In genomic region chr1:180420496-180421164, GRCm38 (mm10) we compare ENCODE assay signal across 10 mouse cellular contexts.
DNase-seq lines count a peak whose midpoint lies in the region; ATAC-seq lines count a peak whose summit lies in the region.
"Had no signal": no experiment of that assay in that cellular context is flagged by ENCODE, and none has a peak within 500 bp of the region (broad histone marks: within the 10 kb centered on the region; RNA-seq: fewer than 3 reads in every experiment).

No protein-coding gene starts in this region.

- H3K27me3 ChIP-seq in kidney, embryonic 14.5 days (ENCODE audit: control insufficient read depth, insufficient read depth, low read length), result no peaks in the 10 kb centered on the region
- H3K27me3 ChIP-seq: embryonic facial prominence, embryonic 15.5 days; limb, embryonic 13.5 days had no signal

- H3K9me3 ChIP-seq in kidney, embryonic 14.5 days (ENCODE audit: control insufficient read depth, low read length), result no peaks in the 10 kb centered on the region
- H3K9me3 ChIP-seq: embryonic facial prominence, embryonic 15.5 days; limb, embryonic 13.5 days had no signal

- peak; percentile 36; the same call in 1 of the 2 replicates for ATAC-seq in kidney, embryonic 14.5 days (ENCODE audit: low FRiP score, low TSS enrichment)
- no peak for ATAC-seq in monocyte, adult 5-6 weeks (replicated peaks; ENCODE audit: insufficient number of reproducible peaks, low FRiP score, low TSS enrichment, poor library complexity, severe bottlenecking)

- no peak overlapping the region for H3K4me3 ChIP-seq in kidney, embryonic 14.5 days (ENCODE audit: low read length)
- H3K4me3 ChIP-seq: embryonic facial prominence, embryonic 15.5 days; limb, embryonic 13.5 days had no signal

- no peak overlapping the region for H3K4me2 ChIP-seq in kidney, embryonic 14.5 days (replicated peaks; ENCODE audit: low read depth, low read length)
- H3K4me2 ChIP-seq: embryonic facial prominence, embryonic 15.5 days; limb, embryonic 13.5 days had no signal

- peaks cover 24% of the 10 kb centered on the region; the same call in 1 of the 2 replicates for H3K4me1 ChIP-seq in kidney, embryonic 14.5 days (ENCODE audit: control insufficient read depth, insufficient read depth, low read length)

- DNase-seq in cerebellum, adult 11-12 months, result peak; percentile 54
- no peak for DNase-seq in cerebellum, adult 8-10 months
- peak; percentile 50 for DNase-seq in right cerebral cortex, adult 18-20 months
- DNase-seq in right cerebral cortex, postnatal 14 days, result no peak
- no peak for DNase-seq in urinary bladder, postnatal 36 days (ENCODE audit: low spot score in 2 of 2)
- DNase-seq in thymus, postnatal 36 days, result no peak

- no peak overlapping the region for H3K27ac ChIP-seq in kidney, embryonic 14.5 days (ENCODE audit: low read depth, low read length)
- H3K27ac ChIP-seq: embryonic facial prominence, embryonic 15.5 days; limb, embryonic 13.5 days had no signal

- 46% methylated on average over 8 of the region's 8 CpGs for WGBS in kidney, embryonic 14.5 days

- H3K9ac ChIP-seq in kidney, embryonic 14.5 days (ENCODE audit: low read depth, low read length), result no peak overlapping the region
- H3K9ac ChIP-seq: embryonic facial prominence, embryonic 15.5 days; limb, embryonic 13.5 days had no signal

- H3K36me3 ChIP-seq in kidney, embryonic 14.5 days (ENCODE audit: control insufficient read depth, insufficient read depth, low read length), result peaks cover 20% of the 10 kb centered on the region

Comparison
In these comparisons a context has a peak if more than half of its experiments do, and no peak if none do; other contexts are left out.
1. DNase-seq: peak in cerebellum, adult 11-12 months (single experiment) and right cerebral cortex, adult 18-20 months (single experiment); none in cerebellum, adult 8-10 months (single experiment), right cerebral cortex, postnatal 14 days (single experiment), urinary bladder, postnatal 36 days (0 of 2) and thymus, postnatal 36 days (0 of 2).